Mouse (Mus musculus) kidney, adult 8-10 months (tissue): ENCODE data around the gene Traf1.

Experiments used
- DNase-seq, 2 experiments: peaks; one replicate each; pipeline ENCODE4 v3.0.0; 2022

The Traf1 gene

DNA sequence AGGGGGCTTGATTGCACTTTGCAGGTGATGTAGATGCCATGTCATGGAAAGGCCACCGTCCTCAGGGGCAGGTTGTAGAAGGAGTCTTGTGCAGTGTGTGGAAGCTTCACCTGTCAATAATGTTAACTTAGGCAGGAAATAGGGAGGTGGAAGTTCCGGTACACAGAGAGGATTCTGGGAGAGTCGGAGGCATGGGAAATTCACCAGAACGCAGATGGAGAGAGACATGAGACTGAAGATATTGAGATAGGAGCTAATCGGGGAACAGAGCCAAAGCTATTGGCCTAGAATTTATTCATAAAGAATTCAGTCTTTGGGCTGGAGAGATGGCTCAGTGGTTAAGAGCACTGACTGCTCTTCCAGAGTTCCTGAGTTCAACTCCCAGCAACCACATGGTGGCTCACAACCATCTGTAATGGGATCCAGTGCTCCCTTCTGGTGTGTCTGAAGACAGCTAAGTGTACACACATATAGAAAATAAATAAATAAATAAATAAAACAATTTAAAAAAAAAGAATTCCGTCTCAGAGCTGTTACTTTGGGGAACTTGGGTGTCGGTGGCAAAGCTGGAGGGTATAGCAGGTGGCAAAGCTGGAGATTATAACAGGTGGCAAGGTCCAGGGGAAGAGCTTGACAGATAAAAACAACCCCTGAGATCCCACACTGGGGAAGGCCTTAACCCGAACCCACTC is 4.8 kb upstream of the Traf1 start:
- DNase-seq: no peak

DNA sequence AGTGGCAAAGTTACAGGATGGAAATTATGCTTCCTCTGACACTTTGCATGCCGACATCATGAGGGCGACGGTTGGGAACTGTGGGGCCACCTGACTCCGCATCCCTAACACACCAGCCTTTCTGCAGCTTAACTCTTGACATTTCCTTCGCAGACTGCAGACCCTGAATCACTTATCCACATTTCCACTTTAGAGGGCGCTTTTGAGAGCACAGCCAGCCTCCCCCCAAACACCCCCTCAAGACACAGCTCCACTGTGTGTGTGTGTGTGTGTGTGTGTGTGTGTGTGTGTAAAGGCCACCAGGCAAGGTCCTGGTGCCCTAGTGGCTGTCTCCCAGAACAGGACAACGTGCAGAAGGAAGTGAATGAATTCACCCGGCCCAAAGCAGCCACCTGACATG is 4.2 kb upstream of the Traf1 start:
- no peak for DNase-seq

DNA sequence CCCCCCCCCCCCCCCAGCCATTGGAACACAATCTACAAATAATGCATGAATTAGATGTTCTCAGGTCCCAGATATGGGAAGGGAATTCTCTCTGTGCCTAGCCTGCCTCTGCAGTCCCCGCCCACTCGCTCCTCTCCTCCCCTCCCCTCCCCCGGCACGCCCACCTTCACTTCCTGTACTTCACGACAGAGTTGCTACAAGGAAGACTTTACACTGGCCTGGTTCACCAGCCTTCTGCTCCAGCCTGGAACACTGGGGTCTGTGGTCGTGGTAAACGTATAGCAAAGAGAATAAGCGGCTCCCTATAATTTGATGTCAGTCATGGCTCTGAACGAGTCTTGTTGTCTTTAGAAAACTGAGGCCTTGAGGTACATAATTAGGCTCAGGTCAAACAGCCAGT is 3.7 kb upstream of the Traf1 start:
- DNase-seq: peak in 1 of 2 experiments; percentile 20

DNA sequence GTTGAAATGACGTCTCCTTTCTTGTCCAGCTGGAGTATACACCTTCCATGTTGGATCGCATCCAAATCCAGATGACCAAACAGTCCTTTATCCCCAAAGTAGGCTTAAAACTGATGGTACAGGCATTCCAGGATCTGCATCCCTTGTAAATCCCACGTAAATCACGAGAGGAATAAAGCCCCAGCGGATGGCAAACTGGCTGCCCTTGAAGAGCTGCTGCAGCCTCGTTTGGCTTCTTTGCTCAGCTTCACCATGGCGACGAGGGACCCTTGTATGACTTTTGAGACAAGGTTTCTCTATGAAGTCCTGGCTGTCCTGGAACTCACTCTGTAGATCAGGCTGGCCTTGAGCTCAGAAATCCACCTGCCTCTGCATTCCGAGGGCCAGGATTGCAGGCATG is 3.1 kb upstream of the Traf1 start:
- DNase-seq: no peak

DNA sequence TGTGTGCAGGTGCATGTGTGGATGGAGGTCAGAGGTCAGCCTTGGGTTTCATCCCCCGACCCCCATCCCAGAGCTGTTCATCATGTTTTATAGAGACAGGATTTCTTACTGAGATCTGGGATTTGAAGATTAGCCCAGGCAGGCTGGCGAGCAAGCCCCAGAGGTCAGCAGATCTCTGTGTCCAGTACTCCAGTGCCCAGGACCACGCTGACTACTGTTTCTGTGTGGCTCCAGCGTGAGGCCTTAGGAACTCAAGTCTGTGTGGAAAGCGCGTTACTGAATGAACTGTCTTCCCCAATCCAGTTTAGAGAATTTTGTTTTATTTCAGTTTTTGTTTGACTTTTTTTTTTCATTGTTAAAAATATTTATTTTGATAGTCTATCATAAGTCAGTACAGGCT is 2.7 kb upstream of the Traf1 start:
- no peak for DNase-seq

DNA sequence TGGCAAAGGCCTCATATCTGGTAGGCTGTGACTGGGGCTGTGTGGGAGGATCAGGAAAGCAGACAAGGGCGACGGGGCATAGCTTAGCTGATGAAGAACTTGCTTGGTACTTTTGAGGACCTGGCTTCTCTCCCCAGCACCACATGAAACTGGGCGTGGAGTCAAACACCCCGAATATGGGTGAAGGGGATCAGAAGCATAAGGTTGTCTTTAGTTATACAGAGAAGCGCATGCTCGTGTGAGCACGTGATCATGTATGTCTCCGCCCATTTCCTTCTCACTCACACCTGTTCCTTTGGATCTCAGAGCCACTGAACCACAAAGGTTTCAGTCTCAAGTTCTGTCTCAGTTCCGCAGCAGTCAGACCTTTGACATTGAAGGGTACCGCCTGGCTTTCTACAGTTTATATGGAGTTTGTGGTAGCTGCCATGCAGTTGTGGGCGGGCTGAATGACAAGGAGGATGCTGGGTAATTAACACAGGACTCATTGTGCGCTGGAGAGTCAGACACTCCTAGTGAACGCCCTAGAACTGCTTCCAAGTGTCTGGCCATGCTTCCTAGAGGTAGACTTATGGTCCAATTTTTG is 1.9 kb upstream of the Traf1 start:
- DNase-seq: peak; percentile 41 to 50

DNA sequence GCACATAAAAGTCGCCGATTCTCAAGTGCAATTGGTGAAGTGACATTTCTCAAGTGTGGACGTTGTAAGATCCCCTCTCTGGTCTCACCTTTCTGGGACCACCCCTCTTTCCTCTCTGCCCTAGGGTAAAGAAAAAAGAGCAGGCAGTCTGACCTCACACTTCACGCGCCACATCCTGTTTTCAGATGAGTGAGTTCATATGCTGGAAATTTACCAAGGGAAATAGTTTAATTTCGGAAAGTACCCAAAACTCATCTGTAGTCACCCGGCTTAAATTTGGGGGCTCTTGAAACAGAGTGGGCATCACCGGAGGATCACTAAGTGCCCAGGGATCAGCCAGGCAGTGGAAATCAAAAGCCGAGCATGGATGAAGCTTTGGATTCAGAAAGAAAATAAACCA is 1.3 kb upstream of the Traf1 start:
- peak in 1 of 2 experiments; percentile 13 for DNase-seq

DNA sequence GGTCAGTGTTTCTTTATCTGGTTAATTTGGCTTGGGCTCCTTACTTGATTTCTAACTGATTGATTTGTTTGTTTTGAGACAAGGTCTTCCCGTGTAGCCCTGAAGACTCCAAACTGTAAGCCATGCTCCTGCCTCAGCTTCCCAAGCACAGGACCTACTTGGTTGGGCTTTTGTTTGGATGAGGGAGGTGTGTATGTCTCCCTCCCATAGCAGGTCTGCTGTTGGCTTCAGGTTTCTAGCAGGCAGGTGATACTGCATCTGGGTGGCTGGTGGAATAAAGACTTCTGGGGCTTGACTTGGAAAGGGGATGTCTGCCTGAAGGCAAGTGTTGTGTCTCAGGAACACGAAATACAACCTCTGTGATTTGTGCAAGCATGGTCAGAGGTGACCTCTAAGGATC is 639 bp upstream of the Traf1 start:
- no peak for DNase-seq

DNA sequence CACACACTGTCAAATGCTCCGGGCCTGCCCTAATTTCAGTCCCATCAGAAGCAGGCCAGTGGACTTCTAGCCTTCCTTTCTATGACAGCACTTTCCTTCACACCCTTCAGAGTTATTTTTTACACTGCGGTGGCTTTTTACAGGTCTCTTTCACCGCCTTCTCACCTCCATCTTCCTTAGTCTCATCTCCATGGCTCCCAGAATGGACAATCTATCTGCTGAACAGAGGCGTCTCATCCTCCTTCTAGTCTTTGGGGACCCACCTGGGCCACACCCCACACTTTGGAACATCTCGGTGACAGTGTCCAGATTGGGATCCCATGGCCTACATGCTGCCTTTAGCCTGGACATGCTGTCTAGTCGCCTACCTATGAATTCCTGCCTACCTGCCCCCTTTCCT is 606 bp downstream of the Traf1 start:
- DNase-seq: no peak

DNA sequence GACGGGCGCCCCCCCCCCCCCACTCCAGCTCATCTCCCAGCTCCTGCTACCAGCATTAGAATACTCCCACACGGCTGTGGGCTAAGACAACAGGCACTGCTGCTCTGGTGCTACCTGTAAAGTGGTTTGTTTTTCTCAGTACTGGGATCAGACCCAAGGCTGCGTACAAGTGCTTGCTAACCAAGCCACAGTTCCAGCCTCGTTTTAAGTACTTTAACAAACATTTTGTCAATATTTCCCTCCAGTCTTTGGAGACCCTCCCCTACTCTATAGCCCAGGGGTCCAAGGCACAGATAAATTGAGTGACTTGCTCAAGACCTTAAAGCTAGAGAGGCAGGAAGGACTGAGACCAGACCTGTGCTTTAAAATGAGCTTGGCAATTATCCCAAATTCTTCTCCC is 1.1 kb downstream of the Traf1 start:
- no peak for DNase-seq

DNA sequence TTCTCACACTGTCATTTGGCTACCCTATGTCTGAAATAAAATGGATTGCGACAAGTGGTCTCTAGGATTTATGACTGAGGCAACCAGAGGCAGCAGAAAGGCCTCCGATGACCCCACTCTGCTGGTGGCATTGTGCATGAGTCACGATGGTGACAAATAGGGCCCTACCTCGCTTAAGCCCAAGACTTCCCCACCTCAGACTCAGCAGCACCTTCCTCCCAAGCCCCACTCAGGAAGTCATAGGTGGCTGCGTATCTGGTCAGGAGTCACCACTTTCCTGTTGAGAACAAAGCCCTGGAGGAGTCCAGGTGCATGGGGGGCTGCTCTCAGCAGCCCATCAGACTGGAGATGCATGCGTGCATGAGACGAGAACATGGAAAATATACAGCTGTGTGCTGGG is 3.0 kb downstream of the Traf1 start:
- DNase-seq: no peak

DNA sequence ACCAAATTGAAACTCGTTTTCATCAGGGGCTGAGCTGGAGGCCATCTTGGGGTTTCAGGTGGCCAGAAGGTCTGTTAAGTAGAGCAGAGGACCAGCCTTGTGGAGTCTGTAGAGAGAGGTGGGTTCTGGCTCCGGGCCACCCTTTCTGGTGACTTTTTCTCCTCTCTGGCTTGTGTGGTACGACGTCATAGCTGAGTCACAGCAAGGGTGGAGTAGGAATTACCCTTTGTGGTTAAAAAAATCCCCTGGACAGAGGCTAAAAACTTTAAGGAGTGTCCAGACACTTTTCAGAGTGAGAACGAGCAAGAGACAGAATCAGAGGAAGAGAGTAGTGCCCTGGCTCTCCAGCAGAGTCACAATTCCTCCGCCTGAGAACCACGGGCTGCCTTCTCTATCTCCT is 3.5 kb downstream of the Traf1 start:
- DNase-seq: no peak

DNA sequence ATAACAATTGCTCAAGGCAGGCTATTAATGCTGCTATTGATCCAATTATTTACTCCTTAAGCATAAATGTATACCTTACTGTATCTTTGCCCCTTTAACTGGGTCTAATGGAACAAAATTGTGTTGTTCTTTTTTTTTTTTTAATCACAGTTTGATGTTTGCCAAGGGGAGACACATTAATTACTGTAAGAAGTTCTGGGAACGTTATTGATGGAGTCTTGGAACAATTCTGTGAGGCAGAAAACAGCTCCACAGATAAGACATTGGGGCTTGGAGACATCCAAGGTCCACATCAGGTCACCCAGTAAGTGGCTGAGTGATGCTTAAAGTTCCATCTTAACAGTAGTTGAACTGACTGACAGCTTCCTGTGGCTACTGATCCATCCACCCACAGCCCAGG is 4.2 kb downstream of the Traf1 start:
- no peak for DNase-seq

DNA sequence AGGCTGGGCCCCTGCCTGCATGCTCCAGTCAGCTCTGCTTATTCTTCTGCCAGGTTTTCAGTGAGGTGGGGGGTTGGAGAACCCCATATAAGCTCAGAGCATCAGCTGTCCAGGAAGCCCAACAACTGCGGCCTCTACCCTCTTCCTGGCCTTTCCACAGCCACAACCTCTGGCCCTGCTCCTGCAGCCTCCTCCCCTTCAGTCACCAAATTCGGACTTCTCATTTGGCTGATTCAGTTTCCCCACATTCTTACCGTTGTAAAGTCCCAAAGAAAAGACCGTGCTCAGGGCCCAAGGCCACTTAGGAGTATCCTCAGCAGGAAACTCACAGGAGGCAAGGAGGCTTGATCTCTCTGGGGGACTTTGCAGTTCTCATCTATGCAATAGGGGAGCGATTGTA is 4.6 kb downstream of the Traf1 start:
- DNase-seq: no peak

DNA sequence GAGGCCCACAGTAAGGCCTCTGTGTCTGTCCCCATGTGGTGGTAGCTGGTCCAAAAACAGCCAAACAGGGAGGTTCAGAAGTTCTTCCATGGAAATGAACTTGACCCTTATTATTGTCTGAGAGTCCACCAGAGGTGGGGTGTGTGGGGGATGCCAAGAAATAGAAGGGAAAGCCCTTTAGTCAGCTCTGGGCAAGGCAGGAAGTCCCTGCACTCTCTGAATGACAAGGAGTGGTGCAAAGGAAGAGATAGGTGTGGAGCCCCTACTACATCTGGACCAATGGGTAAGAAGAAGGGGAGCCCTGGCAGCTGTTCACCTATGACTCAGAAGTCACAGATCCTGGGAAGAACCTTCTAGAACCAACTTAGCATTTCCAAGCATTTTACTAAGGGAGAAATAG is 7.2 kb downstream of the Traf1 start:
- DNase-seq: no peak

DNA sequence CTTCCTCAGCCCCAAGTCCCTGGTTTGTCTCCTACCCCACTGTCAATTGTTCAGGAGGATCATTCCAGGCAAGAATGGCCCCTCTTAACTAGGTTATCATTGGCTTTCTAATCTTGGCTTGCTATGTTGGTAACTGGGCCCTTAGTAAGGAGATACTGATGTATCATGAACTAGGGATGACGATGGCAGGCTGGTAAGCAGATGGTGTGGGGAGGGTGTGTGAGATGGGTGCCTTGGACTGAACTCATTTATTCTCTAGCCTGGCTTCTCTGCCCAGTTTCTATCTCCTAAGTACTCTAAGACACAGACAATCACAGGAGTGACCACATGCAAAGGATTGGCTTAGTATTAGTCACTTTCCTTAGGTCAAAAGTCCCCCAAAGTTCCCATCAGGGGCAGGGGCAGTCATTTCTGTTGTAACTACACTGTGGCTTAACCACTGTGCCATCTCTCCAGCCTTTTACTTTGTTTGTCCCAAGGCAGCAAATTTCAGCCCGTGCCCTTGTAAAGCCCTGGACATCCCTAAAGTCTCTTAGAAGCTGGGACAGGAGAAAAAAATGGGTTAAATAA is 7.9 kb downstream of the Traf1 start:
- no peak for DNase-seq

DNA sequence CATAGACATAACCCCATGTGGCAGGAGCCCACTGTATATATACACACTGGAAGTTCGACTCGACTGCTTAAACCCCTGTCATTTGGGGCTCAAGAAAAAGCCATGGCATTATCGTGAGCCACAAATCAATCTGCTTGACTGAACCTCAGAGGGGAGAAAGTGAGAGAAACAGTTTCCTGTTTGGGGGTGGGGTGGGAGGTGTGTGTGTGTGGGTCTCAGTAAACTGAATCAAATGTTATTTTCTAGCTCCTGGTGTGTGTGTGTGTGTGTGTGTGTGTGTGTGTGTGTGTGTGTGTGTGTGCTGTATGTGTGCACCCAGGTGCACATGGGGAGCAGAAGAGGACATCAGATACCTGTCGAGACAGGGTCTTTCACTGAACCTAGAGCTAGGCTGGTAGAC is 8.6 kb downstream of the Traf1 start:
- DNase-seq: no peak

DNA sequence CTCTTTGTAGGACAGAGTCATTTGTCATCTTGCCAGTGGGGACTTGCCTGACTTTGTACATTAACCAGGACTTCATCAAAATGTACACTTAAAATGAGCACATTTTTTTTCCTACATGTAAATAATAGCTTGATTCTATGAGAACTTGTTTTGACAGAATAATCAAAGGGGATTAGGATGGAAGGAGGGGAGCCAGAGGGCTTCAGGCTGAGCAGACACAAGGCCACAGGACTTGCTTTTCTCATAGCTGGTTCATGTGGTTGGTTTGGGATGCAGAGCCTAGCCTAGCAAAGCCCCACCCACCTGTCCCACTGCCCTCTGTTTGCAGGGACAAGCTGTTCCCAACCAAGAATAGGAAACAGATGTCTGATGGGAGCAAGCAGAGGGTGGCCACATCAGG is 10.1 kb downstream of the Traf1 start:
- no peak for DNase-seq

DNA sequence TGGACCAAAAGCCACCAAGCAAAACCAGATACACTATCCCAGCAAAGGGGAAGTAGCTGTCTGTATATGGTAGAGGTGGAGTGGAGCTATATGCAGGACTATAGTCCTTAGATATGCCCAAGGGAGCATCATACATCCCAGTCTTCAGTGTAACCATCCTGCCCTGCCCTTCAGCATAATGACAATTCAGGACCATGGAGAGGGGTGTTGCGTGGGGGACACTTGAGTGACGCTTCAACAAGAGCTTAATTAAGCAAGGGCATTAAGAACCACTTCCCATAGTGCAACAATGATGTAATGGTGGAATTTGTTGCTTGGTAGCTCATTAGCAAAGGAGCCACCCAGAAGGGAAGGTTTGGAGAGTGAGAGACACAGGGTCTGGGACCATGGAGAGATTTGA is 12.9 kb downstream of the Traf1 start:
- no peak for DNase-seq

DNA sequence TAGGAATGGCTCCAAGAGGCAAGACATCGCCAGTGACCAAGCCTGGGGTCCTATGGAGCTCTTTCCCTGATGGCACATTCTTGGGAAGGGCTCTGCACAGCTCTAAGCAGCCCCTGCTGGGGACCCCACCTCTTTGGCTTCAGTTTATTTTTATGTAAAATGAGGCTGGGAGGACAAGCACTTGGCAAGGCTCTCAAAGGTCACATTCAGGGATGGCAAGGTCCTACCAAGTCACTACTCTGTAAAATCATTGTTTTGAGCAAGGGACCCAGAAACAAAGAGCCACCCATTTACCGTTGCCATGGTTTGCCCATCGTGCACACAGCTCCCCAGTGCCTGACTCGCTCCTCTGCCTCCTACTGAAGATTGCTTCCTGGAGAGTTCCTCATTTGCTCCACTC is 15.5 kb downstream of the Traf1 start:
- no peak for DNase-seq

DNA sequence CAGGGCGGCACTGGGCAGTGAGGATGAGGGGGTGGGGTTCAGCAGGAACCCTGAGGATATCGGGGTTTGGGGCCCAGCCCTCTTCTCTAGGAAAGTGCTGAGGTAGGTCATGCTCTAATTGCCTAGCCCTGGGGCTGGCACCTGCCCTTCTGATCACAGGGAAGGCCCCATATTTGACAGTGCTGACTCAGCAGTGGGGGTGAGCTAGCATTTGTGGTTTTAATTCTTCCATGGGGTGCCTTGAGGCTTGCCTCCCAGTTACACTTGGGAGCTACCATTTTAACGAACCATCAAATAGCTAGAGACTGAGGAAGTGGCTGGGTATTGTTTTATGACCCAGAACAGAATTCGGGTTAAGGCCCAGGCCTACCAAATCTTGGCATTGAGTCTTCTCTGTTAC is 16.0 kb downstream of the Traf1 start:
- DNase-seq: no peak

DNA sequence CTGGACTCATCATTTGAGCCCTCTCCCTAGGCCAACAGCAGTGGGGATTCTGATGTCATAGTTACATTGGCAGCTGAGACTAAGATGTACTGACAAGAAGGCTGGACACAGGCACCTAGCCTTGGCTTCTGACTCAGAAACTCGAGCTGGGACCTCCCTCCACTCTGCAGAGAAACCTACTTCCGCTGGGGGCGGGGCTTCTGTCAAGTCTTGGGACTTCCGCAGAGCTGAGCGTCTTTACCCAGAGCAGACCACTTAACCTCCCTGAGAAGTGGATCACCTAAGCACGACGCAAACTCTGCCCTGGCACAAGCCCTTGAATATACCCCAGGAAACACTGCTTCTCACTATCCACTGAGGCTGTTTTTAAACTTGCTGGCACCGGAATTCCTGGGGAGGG is 16.8 kb downstream of the Traf1 start:
- DNase-seq: peak in 1 of 2 experiments; percentile 21

DNA sequence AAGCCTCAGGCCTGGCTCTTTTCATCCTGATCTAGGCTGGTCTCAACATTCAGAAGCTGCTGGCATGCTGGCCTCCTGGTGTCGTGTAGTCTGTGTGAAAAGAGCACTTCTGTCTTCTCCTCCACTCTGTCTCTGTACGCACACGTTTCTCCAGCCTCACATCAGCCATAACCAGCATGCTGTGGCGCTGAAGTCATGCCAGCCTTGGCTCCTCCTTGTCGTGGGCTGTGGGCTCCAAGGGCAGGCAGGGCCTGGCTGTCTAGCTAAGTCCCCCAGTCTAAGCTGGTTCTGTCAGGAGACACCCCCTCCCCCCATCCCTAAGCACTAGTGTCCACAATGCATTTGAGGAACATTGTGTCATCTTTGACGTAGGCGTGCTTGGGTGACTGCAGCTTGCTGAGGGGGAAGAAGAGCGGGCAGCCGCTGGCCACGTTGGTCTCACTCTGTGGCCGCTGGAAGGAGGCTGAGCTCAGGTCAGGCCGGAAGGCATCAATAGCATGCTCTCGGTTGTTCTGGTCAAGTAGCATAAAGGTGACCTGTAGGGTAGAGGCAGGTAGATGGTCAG is 17.9 kb downstream of the Traf1 start:
- DNase-seq: no peak

DNA sequence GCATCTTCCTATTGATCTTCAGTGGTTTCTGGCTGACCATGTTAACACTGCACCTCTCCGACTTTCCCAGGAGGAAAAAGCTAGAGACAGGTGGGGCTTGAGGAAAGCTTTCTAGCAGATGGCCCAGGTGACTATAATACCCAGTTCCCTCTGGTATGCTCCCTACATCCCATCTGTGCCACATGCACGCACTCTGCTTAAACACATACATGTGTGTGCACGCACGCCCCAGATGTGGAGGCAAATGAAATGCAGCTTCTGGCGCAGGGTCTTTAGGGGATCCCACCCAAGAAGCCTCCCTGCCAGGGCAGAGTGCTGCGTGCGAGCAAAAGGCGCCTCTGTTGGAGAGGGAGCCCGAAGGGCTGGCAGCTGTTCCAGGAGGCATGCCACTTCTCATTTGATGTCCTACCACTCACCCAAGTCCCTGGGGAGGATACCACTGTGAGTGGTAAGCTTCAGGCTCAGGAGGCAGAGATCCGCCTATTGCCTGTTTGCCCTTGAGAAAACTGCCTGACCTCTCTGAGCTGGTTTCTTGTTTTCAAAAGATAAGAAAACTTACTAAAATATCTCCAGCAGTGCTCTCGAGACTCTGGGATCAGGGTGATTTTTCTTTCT is 20.4 kb downstream of the Traf1 start:
- no peak for DNase-seq
